Mouse (Mus musculus) R1 (cell line): ENCODE measurements around the gene Fndc5.

Experiments used
- DNase-seq: peaks from one replicate; pipeline ENCODE4 v3.0.0-alpha.2; 2018; ENCODE audit warnings: low read depth, low spot score

Gene Fndc5

DNA sequence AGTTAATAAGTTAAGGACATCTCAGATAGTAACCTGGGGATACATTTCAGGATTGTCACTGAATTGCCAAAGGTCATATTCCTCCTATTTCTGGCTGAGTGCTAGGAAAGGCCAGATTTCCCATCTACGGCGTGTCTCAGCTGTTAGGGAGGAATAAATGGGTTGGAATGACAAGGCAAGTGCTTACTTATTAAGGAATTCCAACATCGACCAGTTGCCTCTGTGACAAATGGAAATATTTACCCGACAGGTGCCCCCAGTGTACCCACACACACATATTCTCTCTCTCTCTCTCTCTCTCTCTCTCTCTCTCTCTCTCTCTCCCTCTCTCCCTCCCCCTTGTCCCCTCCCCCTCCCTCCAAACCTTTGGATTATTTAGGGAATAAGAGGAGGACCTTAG is 9.1 kb downstream of the Fndc5 start:
- DNase-seq, result no peak

- DNase-seq, result no peak
Observed at GRCm38 (mm10) chr4:129146392-129146791, 9.6 kb downstream of the Fndc5 start.

- DNase-seq, result no peak
Observed at GRCm38 (mm10) chr4:129147552-129148103, 10.8 kb downstream of the Fndc5 start.

- no peak for DNase-seq
Observed at GRCm38 (mm10) chr4:129149321-129149720, 12.5 kb downstream of the Fndc5 start.

DNA sequence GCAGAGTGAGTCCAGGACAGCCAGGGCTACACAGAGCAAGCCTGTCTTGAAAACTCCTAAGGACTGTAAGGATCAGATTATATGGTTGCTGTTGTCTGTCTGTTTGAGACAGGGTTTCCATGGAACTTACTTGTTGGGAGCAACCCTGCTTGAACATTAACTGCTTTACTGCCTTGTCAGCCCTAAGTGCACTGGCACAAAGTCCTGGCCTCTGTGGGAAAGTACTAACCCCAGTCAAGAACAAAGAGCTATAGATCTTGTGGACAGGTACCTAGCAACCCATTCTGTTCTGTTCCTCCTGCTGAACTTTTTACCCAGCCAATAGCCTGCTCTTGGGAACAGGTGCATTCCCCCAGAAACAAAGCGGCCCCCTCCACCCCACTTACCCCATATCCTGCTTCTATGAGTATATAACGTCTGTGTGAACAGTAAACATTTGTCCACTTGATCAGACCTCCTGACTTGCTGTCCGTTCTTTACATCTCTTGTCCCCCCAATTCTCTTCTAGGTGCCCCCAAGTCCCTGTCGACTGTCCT is 14.5 kb downstream of the Fndc5 start:
- no peak for DNase-seq

GRCm38 (mm10) chr4:129157541-129157940 is 20.7 kb downstream of the Fndc5 start:
- DNase-seq, result no peak

- DNase-seq, result no peak
Observed at GRCm38 (mm10) chr4:129158549-129158948, 21.8 kb downstream of the Fndc5 start.

- DNase-seq, result no peak
Observed at GRCm38 (mm10) chr4:129161076-129161475, 24.3 kb downstream of the Fndc5 start.

- peak; percentile 99 for DNase-seq
Observed at GRCm38 (mm10) chr4:129161581-129162255, 24.9 kb downstream of the Fndc5 start.

DNA sequence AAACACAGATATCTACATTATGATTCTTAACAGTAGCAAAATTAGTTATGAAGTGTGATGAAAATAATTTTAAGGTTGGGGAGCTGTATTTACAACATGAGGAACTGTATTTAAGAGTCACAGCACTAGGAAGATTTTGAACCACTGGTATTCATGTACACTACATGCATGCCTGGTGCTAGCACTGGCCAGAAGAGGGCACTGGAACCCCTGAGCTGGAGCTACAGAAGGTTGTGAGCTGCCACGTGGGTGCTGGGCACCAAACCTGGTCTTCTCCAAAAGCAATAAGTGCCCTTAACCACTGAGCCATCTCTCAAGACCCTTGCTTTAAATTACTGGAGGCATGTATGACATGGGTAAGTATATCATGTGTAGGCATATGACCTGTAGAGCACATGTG is 35.7 kb downstream of the Fndc5 start:
- peak; percentile 64 for DNase-seq

GRCm38 (mm10) chr4:129179560-129179959 is 42.8 kb downstream of the Fndc5 start:
- DNase-seq, result no peak

DNA sequence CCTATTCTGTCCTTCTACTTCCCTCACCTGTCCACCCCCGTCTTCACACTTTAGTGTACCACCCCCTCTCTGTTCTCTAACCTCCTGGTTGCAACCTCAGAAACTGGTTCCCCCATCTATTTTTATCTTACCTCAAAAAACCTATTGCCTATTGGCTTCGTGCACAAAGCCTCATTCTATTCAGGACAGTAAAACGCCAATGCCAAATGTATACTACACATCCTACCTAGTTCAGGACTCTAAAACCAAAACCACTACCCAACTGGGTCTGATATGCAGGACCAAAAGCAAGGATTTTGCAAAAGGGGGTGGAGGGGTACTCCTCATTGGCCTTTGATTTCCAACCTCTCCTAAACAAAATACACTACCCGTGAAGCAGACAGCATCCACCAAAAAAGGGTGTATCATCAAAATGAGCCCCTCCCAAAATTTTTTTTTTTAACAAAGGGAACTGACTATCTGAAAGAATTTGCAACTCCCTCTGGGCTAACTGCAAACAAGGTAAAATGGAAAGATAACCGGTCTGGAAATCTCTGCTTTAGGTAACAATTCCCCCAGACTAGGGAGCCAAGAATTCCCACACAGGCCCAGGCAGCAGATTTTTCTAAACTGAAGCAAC is 51.4 kb downstream of the Fndc5 start:
- DNase-seq, result no peak

GRCm38 (mm10) chr4:129188803-129189541 is 52.2 kb downstream of the Fndc5 start:
- DNase-seq, result peak; percentile 71

DNA sequence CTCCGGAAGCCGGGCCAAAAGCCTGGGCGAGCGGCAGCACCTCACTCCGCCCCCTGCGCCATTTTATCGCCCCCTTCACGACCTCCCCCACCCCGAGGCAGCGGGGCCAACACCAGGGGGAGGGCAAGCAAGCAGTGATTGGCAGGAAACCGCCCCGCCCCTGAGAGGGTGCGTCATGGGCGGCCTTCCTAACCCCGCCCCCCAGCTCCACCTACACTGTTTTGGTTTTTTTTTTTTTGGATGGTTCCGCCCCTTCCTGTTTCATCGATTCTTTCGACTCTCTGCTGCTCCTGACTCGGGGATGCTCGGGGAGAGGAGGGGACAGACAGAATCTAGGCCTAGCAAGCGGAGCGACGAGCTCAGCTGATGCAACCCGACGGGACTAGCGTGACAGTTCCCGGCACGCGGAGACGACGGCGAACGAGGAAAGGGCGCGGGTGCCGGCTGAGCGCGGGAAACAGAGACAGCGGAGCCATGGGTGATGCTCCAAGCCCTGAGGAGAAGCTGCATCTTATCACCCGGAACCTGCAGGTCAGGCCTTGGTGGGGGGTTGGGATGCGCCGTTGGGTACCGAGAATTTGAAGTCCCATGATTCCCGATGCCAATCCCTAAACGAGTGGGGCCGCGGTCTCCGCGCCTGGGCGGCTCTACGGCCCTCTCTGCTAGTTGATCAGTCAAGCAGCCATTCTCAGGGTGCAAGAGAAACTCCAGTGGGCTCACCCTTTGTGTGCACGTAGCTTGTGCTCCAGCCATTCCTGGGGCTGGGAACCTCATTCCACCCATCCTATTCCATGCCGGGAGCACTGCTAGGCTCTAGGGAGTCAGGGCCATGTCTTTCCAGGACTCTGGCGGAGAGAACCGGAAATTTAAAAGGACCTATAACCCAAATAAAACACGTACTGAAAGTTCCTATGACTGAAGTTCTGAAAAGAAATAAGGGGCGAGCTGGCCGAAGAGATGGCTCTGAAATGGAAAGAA is 53.0 kb downstream of the Fndc5 start, which contains the start of the genes S100pbp and Yars:
Gene S100pbp, minus strand, starts transcription at position 186 of the 978 bp plus-strand sequence.
Gene Yars, plus strand, starts transcription at position 219 of the 978 bp plus-strand sequence.
- DNase-seq, result peak; percentile 99

DNA sequence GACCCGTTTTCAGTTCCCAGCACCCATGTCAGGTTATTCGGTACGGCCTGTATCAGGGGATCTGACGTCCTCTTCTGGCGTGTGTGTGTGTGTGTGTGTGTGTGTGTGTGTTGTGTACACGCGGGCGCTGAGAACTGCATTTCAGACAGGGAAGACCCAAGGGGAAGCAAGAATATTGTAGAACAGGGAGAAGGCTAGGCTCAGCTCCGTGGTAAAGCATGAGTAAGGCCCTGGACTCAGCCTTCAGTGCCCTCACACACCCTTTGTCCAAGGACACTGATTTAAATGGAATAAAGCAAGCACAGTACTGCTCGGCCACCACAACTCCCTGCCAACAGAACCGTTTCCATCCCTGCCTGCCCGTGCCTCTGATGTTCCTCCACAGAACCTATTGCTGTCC is 53.7 kb downstream of the Fndc5 start:
- DNase-seq, result no peak

- DNase-seq, result no peak
Observed at GRCm38 (mm10) chr4:129191691-129192090, 54.9 kb downstream of the Fndc5 start.
